Mouse (Mus musculus) kidney, postnatal 14 days (tissue): ENCODE measurements around the gene Trim3.

ENCODE experiments used
- DNase-seq: peaks from one replicate; pipeline ENCODE4 v3.0.0; 2022; ENCODE audit warnings: mixed read lengths

Trim3 gene

GRCm38 (mm10) chr7:105602860-105603623 lies 30.3 kb downstream of the Trim3 start:
- peak; percentile 91 for DNase-seq

DNA sequence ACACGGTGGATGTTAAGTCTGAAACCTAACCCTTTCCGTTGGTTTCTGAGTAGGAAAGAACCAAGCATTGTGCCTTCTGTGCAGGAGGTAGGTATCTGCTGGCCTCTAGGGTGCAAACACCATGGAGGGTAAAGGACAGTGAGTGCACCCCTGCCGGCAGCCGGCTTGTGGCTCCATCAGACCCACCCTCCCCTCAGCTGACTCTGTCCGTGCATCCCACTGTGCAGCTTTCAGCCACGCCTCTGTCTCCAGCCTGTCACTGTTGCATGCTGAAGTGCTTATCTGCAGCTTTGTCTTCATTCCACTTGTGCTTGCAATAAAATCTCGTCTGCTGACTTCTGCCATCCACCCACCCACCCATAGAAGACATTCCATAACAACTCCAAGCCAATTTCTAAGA lies 43.3 kb downstream of the Trim3 start:
- no peak for DNase-seq

DNA sequence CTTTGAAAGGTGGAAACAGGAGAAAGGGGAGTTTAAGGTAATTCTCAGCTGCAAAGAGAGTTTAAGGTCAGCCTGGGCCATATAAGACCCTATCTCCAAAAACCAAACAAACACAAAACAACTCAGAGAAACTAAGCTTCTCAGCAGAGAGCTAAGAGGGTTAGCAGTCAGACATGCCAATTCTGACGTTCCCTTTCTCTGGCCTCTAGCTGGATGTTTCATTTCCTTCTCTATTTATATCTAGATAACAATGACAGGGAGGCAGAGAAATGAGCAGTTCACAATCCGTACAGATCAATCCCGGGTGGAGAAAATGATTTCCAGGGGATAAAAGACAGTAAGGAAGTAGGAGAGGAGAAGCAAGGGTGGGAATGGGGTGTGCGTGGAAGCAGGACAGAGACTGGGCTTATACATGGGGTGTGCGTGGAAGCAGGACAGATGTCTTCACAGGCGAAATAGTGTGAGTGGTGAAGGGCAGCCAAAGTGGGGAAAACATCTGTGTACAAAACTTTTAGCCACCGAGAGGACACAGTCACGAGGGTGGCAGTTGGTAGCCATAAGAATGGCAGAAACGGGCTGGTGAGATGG lies 45.0 kb downstream of the Trim3 start:
- no peak for DNase-seq

GRCm38 (mm10) chr7:105581959-105582358 lies 51.4 kb downstream of the Trim3 start:
- DNase-seq, result no peak

DNA sequence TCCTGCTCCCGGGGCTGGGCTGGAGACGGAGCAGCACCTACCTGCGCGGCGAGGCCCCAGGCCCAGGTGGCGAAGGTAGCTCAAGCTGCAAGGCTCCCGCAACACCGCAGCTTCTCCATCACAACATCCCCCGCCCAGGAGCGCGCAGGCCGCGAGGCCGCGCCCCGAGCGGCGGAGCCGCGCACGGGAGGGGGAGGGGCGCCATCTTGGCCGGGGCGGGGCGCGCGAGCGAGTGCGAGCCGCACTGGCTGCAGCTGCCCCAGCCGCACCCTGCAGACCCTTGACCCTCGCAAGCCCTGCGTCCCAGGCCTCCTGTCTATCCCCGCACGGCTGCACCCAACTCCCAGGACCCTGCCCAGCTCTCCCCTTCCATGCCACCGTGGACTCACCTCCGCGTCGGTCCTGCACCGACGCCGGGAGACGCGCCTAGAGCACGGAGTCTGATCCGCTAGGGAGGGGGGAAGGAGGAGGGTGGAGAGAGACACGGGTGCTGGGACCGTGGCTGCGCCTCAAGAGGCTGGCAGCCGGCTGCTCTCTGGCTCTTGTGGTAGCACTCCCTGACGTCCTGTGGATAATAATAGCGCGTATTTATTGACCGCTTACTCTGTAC lies 52.2 kb downstream of the Trim3 start, which contains the start of gene Apbb1:
Apbb1 (minus strand) TSS at position 560 of the 610 bp plus-strand sequence.
- peak; percentile 86 for DNase-seq

DNA sequence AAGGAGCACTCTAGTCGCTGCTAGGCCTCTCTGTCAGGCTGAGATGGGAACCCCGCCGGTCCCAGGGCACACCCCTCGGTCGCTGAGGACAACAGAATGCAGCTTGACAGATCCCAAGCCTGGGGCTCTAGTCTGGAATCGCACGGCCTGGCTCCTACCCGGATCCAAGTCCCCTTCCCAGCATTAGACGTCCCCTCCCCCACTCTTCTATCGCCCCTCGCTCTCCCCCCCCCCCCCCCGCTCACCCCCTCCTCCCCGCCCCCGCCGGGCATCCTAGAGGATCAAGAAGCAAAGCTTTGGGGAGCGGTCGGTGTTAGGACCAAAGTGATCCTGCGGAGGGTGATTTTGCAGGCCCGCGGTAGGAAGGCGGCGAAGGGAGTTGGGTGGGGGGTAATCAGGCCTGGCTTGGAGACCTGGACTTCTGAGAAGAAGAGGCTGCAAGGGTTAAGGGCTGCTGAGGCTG lies 52.7 kb downstream of the Trim3 start:
- peak; percentile 22 for DNase-seq

DNA sequence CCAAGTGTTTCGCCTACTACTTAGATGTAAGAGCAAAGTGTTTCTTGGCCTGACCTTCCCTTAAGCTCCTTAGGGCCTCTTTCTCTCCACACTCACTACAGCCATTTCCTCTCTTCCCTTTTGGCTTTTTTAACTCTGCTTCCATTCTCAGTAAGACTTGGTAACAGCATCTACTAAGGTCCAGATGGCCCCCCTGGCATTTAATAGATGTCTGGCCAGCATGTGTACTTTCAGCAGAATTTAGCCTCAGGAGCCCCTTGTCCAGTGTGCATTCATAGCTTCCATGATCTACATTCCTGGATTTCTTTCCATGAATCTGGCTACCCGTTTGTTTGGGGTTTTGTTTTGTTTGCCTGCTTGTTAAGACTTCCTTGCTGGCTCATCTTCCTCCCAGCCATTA lies 54.9 kb downstream of the Trim3 start:
- DNase-seq, result no peak

GRCm38 (mm10) chr7:105577377-105577871 lies 55.9 kb downstream of the Trim3 start:
- DNase-seq, result no peak

GRCm38 (mm10) chr7:105576166-105576748 lies 57.1 kb downstream of the Trim3 start:
- no peak for DNase-seq

DNA sequence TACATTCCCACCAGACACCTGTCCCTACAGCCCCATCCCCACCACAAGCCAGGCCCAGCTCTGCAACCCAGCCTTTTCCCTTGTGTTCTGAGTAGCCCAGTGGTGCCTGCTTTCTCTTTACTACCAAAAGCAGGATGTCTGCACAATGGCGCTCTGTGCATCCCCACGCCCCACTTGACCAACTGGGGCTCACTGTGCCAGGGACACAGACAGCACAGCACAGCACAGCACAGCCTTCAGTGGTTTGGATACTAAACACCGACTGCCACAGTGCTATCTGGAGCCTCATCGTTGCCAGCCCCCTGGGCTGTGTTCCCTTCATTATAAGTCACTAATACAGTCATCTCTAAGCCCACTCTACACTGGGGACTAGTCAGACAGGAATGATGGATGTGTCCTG lies 58.8 kb downstream of the Trim3 start:
- no peak for DNase-seq

DNA sequence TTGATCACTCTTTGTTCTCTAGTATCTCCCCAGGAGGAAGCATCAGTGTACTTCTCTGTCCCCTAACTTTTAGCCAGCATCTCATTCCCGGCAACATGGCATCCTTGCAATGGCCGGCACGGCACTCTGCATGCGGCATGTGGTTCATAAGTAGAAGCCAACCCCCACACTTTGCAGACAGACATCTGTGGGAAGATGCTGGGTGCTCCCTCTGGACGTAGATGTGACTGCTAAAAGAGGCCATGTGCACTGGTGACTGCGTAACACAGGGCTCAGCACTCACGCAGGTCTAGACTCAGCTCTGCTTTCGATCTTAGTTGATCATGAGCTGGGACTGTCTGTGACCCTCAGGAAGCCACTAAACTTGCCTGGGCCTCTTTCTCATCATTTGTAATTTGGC lies 60.4 kb downstream of the Trim3 start:
- DNase-seq, result no peak

GRCm38 (mm10) chr7:105570756-105571155 lies 62.6 kb downstream of the Trim3 start:
- no peak for DNase-seq

DNA sequence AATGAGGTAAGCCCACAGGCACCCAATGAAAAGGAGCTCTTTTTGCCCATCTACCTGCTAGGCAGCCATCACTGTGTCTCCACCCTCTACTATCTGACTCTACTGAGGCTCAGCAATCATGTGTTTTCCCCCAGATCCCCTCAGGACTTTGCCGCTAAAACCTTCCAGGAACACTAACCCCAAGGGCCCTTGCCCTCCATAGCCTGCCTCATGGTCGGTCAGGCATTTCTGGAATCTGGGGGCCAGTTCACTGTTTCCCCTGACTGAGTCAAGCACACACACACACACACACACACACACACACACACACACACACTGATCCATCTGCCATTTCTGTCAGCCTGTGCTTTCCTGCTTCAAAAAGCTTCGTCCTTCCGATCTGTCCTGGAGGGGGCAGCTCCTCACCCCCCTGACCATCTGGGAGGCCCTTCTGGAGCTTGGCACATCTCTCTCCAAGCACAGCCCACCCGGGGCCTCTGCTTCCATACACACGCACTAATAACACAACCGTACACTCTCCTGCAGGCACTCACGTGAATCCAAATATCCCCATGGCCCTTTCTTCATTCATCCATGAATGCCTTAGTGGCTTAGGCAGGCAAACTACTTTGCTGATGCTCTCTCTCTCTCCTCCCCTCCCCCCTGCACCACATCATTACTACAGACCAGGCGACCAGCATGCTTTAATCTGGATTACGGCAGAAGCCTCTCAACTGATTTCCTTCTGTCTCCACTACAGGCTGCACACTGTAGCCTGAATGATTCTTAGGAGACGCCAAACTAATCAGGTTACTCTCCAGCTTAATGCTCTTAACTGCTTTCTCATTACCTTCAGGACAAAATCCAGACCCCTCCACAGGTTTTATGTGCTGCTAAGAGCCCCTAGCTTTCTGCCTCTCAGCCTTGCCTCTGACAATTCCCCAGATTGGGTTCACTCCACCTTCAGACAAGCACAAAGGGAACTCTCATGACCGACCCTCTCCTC lies 63.6 kb downstream of the Trim3 start:
- no peak for DNase-seq

- peak; percentile 47 for DNase-seq
These were observed 64.3 kb downstream of the Trim3 start for GRCm38 (mm10) chr7:105568988-105569471.

GRCm38 (mm10) chr7:105568583-105568982 lies 64.8 kb downstream of the Trim3 start:
- DNase-seq, result no peak

GRCm38 (mm10) chr7:105565071-105565836 lies 68.1 kb downstream of the Trim3 start:
- DNase-seq, result no peak

DNA sequence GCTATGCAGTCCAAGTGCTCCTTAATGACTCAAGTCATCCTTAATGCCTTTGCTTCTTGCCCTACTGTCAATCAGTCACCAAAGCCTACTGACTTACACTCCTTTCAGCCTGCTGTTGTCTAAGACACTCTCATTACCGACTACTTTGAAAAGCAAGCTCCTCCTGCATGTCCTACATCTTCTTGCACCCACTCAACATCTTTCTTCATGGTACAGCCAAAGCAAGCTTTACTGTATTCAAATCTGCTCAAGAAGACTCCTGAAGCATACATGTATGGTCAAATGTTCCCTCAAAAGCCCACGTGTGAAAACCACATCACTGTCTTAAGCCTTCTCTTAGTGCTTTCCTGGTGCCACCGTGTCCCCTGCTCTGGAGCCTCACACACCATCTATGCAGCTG lies 70.0 kb downstream of the Trim3 start:
- DNase-seq, result no peak

DNA sequence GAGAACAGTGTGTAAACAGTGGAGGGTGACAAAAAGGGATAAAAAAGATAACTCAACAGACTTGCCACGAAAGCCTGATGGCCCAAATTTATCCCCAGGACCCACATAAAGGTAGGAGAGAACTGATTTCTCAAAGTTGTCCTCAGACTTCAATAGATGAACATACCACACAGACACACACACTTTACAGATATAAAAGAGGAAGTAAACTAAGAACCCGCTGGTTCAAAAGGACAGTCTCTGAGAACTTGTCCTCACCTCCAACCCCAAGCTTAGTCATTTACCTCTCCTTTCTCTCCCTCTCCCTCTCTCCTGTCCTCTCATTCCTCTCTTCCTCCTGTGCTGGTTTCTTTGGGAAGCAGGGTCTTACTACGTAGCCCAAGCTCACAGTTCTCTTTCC lies 71.1 kb downstream of the Trim3 start:
- no peak for DNase-seq

GRCm38 (mm10) chr7:105559016-105559415 lies 74.4 kb downstream of the Trim3 start:
- DNase-seq, result no peak

DNA sequence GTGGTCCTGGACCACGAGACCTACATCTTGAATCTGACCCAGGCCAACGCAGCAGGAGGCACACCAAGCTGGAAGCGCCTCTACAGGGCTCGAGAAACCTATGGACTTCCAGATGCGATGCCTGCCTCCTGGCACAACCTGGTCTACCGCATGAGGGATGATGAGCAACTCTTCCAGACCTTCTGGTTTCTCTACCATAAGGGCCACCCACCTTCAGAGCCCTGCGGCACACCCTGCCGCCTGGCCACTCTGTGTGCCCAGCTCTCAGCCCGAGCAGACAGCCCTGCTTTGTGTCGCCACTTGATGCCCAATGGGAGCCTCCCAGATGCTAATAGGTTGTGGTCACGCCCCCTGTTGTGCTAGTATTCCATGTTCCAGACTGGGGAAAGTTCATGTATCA lies 75.7 kb downstream of the Trim3 start:
- no peak for DNase-seq

DNA sequence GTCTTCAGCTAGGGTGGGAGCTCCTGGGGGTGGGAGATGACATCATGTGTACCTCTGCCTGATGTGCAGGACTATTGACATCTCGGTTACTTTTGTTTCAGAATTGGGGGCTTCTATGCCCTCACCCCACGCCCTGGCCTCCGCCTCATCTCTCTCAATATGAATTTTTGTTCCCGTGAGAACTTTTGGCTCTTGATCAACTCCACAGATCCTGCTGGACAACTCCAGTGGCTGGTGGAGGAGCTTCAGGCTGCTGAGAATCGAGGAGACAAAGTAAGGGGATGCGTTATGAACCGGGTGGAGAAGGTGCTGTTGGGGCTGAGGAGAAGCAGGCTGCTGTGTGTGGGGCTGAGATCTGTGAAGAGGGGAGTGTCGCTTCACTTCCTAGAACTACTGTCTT lies 77.0 kb downstream of the Trim3 start:
- DNase-seq, result no peak
